Mouse (Mus musculus) liver, embryonic 14.5 days (tissue): ENCODE measurements around the gene Cilp2. TPM values are rescaled to one million over a fixed set of nuclear protein-coding genes. Genes with fewer than 3 reads are reported as not detected.

Experiments
- ATAC-seq: fragments of 200-750 bp; cut with Nextera tagmentation; 2 replicates; pipeline ENCODE4 v1.8.0; 2017; ENCODE audit warnings: moderate number of reproducible peaks, mild to moderate bottlenecking, moderate library complexity; ENCODE audit not compliant: insufficient read depth
- DNase-seq, 3 experiments: peaks; one replicate each; pipeline ENCODE4 v3.0.0-alpha.2; 2012 to 2013; ENCODE audit warnings: low read depth in 3 of 3, low spot score in 3 of 3
- H3K27ac ChIP-seq: fragments of 300-500 bp; sonication (generic); 2 replicates; pipeline ENCODE4 v1.5.1; 2014; ENCODE audit warnings: moderate library complexity, mild to moderate bottlenecking, control low read depth, inconsistent platforms
- H3K27me3 ChIP-seq: fragments of 300-500 bp; sonication (generic); 2 replicates; pipeline ENCODE4 v1.6.1; 2014; ENCODE audit warnings: mild to moderate bottlenecking, low read length, moderate library complexity; ENCODE audit not compliant: control insufficient read depth, insufficient read depth
- H3K36me3 ChIP-seq: fragments of 300-500 bp; sonication (generic); replicated peaks from 2 replicates; pipeline ENCODE4 v1.6.1; 2014; ENCODE audit warnings: low read depth; ENCODE audit not compliant: control insufficient read depth, insufficient read depth
- H3K4me1 ChIP-seq, 2 experiments: fragments of 200-500 bp in 1 of 2; fragments of 300-500 bp in 1 of 2; sonication (generic) in 1 of 2; replicated peaks; 2 replicates each; pipeline ENCODE4 v1.6.1; 2012 to 2014; ENCODE audit warnings: antibody characterized with exemption in 1 of 2, inconsistent platforms in 1 of 2, low read length in 1 of 2; ENCODE audit not compliant: control insufficient read depth in 2 of 2, insufficient read depth in 2 of 2
- H3K4me2 ChIP-seq: fragments of 300-500 bp; sonication (generic); 2 replicates; pipeline ENCODE4 v1.6.1; 2014; ENCODE audit warnings: low read depth, mild to moderate bottlenecking, control low read depth, moderate library complexity
- H3K4me3 ChIP-seq, 2 experiments: fragments of 200-500 bp in 1 of 2; fragments of 300-500 bp in 1 of 2; sonication (generic) in 1 of 2; 2 replicates each; pipeline ENCODE4 v1.5.1; 2012 to 2014; ENCODE audit warnings: low read depth in 2 of 2, low read length in 2 of 2, mild to moderate bottlenecking in 2 of 2, control low read depth in 1 of 2, inconsistent platforms in 1 of 2, moderate library complexity in 1 of 2; ENCODE audit not compliant: insufficient read depth in 1 of 2
- H3K9ac ChIP-seq: fragments of 300-500 bp; sonication (generic); replicated peaks from 2 replicates; pipeline ENCODE4 v1.6.1; 2014; ENCODE audit warnings: mild to moderate bottlenecking, control low read depth, moderate library complexity
- H3K9me3 ChIP-seq: fragments of 300-500 bp; sonication (generic); 2 replicates; pipeline ENCODE4 v1.6.1; 2016; ENCODE audit warnings: low read length, mixed read lengths; ENCODE audit not compliant: control insufficient read depth
- CTCF ChIP-seq: IDR thresholded peaks from 2 replicates; pipeline ENCODE4 v1.5.1; 2016; ENCODE audit warnings: antibody characterized with exemption, low read depth, control low read depth
- EP300 ChIP-seq: IDR thresholded peaks from 2 replicates; pipeline ENCODE4 v1.6.1; 2016; ENCODE audit warnings: antibody characterized with exemption, low read depth
- WGBS: fragments of 180-500 bp; shearing (Covaris S2); extraction: QIAGEN DNeasy Blood & Tissue Kit; methylation state at CpG from one replicate; pipeline ENCODE4 v1.1.7; 2014; ENCODE audit not compliant: insufficient replicate concordance; 5-methylcytosine and 5-hydroxymethylcytosine counted together
- polyA plus RNA-seq, 2 experiments: library from polyadenylated mRNA; depleted of rRNA in 1 of 2; stranded (reverse) in 1 of 2; unstranded in 1 of 2; fragments of >200 nt; fragmentation: Nextera tagmentation in 1 of 2; extraction: Ambion mirVana in 1 of 2; gene quantifications; 2 replicates each; pipeline versions ENCODE4 v1.2.1 to v1.2.3; 2012 to 2014

The Cilp2 gene
- polyA plus RNA-seq, 2 experiments: 0.03 TPM; not detected in 1

- peak overlapping the region; percentile 77 to 97 for H3K4me3 ChIP-seq
- H3K9me3 ChIP-seq: no peaks in the 10 kb centered on the region
- H3K9ac ChIP-seq: peak overlapping the region; percentile 96
- H3K4me1 ChIP-seq: peaks cover 10 to 16% of the 10 kb centered on the region in 2 experiments
- peak; percentile 69 for ATAC-seq
- H3K36me3 ChIP-seq: no peaks in the 10 kb centered on the region; the same call in 1 of the 2 replicates
- peak; percentile 92 to 95 (median 92) for DNase-seq
- peak overlapping the region; percentile 100 for H3K4me2 ChIP-seq
- no peaks in the 10 kb centered on the region for H3K27me3 ChIP-seq
- peak overlapping the region; percentile 95 for H3K27ac ChIP-seq
- TF ChIP-seq CTCF: peak; percentile 85
- no peak for TF ChIP-seq EP300
- under 1% methylated on average over 41 of the region's 41 CpGs for WGBS
These were observed 14.1 kb upstream of the Cilp2 start for GRCm38 (mm10) chr8:69901484-69902162.

GRCm38 (mm10) chr8:69900895-69901451, 13.5 kb upstream of the Cilp2 start:
- 6% methylated on average over 12 of the region's 12 CpGs for WGBS
- Histone ChIP-seq H3K27ac (peak overlapping the region; percentile 95), H3K27me3 (no peaks in the 10 kb centered on the region), H3K9me3 (no peaks in the 10 kb centered on the region), H3K9ac (peak overlapping the region; percentile 96), H3K4me2 (peak overlapping the region; percentile 100), H3K4me1 (peaks cover 10 to 16% of the 10 kb centered on the region in 2 experiments), H3K4me3 (peak overlapping the region; percentile 77 to 97), H3K36me3 (no peaks in the 10 kb centered on the region; the same call in 1 of the 2 replicates)
- DNase-seq (no peak), ATAC-seq (no peak)
- TF ChIP-seq EP300 (no peak), CTCF (no peak)

GRCm38 (mm10) chr8:69899876-69900275, 12.4 kb upstream of the Cilp2 start:
- DNase-seq: no peak

GRCm38 (mm10) chr8:69897857-69898256, 10.4 kb upstream of the Cilp2 start:
- no peak for DNase-seq
- 74% methylated on average over 6 of the region's 6 CpGs for WGBS
- no peak overlapping the region for H3K9ac ChIP-seq
- peaks cover 5 to 12% of the 10 kb centered on the region in 2 experiments for H3K4me1 ChIP-seq
- no peak overlapping the region for H3K4me3 ChIP-seq
- TF ChIP-seq EP300: no peak
- TF ChIP-seq CTCF: no peak
- H3K36me3 ChIP-seq: peaks cover 10% of the 10 kb centered on the region
- no peaks in the 10 kb centered on the region for H3K27me3 ChIP-seq
- no peaks in the 10 kb centered on the region for H3K9me3 ChIP-seq
- H3K27ac ChIP-seq: no peak overlapping the region
- no peak for ATAC-seq
- H3K4me2 ChIP-seq: no peak overlapping the region

More at GRCm38 (mm10) chr8:69899876-69900275, 12.4 kb upstream of the Cilp2 start:
- Histone ChIP-seq H3K27me3 (no peaks in the 10 kb centered on the region), H3K4me3 (no peak overlapping the region; a peak in 1 of 4 replicates), H3K9ac (no peak overlapping the region), H3K4me1 (peaks cover 10 to 16% of the 10 kb centered on the region in 2 experiments), H3K36me3 (no peaks in the 10 kb centered on the region; the same call in 1 of the 2 replicates), H3K4me2 (peak overlapping the region; percentile 100), H3K9me3 (no peaks in the 10 kb centered on the region), H3K27ac (no peak overlapping the region)
- 84% methylated on average over 2 of the region's 2 CpGs for WGBS
- ATAC-seq: no peak
- TF ChIP-seq EP300 (no peak), CTCF (no peak)

- no peak overlapping the region for H3K4me3 ChIP-seq
These were observed 8.4 kb upstream of the Cilp2 start for GRCm38 (mm10) chr8:69895772-69896451.

More at GRCm38 (mm10) chr8:69895772-69896451, 8.4 kb upstream of the Cilp2 start:
- no peak for TF ChIP-seq EP300
- TF ChIP-seq CTCF: no peak
- peaks cover under 1% of the 10 kb centered on the region for H3K27me3 ChIP-seq
- no peak overlapping the region for H3K27ac ChIP-seq
- peaks cover 5 to 12% of the 10 kb centered on the region in 2 experiments for H3K4me1 ChIP-seq
- no peak overlapping the region for H3K4me2 ChIP-seq
- 75% methylated on average over 4 of the region's 4 CpGs for WGBS
- ATAC-seq (no peak), DNase-seq (no peak)
- peaks cover 10% of the 10 kb centered on the region for H3K36me3 ChIP-seq
- H3K9ac ChIP-seq: no peak overlapping the region
- no peaks in the 10 kb centered on the region for H3K9me3 ChIP-seq
